Mouse (Mus musculus): ENCODE data around the gene Fam45a. TPM values are rescaled to one million over a fixed set of nuclear protein-coding genes. Genes with fewer than 3 reads are reported as not detected.

The Fam45a gene
- total RNA-seq (2021): 1 to 10 TPM; 7.7 to 9.3 TPM
- long read RNA-seq, experiment 1, partial matches to known transcripts: 0 of 6 reads
- long read RNA-seq, experiment 1, other reads (novel, unspliced or antisense): 2 of 6 reads
- long read RNA-seq, experiment 2, transcript Fam45a-201 (9 exons, 2,307 nt): major isoform, 7 of 14 reads
- long read RNA-seq, experiment 2, partial matches to known transcripts: 1 of 14 reads
- long read RNA-seq, experiment 2, other reads (novel, unspliced or antisense): 2 of 14 reads

DNA sequence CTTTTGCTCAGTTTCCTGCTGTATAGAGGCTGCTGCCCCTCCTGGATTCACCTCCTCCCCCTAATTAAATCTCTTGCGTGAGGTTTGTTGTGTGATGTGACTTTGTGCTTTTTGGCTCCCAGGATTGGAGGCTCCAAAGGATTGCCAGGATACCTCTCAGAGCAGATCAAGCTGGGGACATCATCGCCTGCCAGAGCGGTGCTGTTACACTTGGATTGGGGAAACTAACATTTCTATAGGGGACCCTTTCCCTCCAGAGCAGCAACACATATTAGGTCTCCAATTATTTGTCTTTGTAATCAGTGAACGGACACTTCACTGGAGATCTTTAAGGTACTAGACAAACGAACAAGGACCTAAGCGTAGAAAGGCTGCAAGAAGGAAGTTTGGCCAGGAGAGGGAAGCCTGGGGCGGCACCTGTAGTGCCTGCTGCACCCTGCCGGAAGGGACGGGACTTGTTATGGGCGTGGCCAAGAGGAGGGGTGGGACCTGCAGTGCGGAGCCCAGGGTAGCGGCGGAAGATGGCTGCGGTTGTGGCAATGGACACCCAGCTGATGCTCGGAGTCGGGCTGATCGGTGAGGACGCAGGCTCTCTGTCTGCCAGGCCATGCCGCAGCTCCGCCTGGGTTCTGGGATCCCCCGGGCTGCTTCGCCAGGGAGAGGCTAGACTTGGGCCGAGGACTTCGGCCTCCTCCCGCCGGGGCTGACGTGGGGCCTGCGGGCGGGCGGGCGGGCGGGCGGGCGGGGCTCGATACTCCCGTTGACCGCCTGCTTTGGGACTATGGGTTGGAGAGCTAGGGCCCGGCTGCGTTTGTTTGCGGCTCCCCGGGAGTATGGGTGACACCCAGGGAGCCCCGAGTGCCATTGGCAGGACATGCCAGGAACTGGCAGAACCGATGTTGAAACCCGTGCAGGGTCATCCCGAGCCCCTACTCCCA lies at the start of gene Fam45a:
TSS of gene Fam45a (plus strand) at position 488 of the 938 bp plus-strand sequence.
- DNase-seq: peak; percentile 93

DNA sequence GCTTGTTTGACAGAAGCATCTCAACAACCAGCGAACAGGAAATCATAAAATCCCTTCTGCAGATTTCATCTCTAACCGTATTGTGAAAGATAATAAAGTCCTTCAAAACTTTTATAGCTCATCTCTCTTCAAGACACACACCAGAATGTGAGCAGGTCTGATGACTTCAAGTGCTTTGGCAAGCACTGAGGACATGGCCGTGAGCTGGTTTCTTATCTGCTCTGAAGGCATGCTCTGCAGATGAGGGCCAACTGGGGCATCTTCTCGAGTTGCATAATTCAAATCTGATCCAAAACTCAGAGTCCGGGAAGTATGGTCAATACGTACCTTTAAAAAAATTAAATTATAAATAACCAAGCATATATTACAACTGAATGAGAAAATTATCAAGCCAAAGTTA lies 38.0 kb upstream of the Fam45a start:
- DNase-seq: no peak

DNA sequence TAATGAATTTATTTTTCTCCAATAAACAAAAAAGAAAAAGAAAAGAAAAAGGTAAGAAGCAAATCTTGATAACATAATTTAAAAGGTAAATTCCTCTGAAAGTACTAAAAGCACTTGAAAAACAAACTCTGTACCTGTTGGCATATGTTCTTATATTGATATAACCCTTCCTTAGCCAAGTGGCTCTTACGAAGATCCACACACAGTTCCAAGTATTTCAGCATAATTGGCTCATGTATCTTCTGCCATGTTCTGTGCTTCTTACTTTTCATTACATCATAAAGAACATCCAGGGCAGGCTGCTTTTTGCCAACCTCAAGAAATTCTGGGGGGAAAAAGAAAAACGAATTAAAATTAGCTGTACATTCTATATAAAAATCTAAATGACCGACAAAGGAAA lies 29.4 kb upstream of the Fam45a start:
- no peak for DNase-seq

DNA sequence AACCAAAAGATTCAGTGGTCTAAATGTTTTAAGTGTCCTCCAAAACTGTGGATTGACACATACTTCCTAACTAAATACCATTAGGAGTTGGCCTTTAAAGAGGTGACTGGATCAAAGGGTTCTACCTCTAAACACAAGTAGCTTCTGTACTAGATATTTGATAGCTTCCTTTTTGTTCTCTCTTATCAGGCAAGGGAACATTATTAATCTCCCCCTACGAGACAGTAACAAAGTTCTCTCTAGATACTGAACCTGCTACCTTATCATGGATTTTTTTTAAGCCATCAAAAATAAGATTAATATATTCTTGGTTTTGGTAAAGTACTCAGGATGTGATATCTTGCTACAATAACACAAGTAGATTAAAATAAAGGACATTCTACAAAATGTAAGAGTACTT lies 26.7 kb upstream of the Fam45a start:
- DNase-seq: no peak

DNA sequence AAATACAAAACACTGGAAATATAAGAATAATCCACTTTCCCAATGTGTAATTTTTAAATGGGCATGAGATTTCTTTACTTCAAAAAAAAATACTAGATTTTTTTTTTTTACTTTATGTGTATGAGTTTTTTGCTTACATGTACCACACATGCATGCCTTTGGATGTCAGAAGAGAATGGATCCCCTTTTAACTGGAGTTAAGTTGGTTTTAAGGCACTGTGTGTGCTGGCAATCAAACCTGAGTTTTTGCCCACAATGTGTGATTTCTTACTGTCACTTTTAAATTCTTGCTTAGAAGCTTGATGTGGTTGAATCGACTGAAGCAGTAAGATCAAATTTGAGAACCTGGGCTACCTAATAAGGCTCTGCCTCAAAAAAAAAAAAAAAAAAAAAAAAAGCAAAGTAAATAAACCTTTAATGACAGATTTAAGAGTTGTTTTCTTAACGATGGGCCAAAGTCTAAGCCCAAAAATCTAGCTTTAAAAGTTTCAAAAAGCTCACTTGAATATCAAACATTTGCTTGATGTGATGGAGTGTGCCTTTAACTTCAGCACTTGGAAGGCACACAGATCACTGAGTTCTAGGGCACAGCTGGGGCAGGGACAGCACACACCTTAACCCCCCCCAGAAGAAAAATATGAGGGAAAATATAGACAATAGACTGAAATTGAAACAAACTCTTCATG lies 23.8 kb upstream of the Fam45a start:
- DNase-seq: no peak

DNA sequence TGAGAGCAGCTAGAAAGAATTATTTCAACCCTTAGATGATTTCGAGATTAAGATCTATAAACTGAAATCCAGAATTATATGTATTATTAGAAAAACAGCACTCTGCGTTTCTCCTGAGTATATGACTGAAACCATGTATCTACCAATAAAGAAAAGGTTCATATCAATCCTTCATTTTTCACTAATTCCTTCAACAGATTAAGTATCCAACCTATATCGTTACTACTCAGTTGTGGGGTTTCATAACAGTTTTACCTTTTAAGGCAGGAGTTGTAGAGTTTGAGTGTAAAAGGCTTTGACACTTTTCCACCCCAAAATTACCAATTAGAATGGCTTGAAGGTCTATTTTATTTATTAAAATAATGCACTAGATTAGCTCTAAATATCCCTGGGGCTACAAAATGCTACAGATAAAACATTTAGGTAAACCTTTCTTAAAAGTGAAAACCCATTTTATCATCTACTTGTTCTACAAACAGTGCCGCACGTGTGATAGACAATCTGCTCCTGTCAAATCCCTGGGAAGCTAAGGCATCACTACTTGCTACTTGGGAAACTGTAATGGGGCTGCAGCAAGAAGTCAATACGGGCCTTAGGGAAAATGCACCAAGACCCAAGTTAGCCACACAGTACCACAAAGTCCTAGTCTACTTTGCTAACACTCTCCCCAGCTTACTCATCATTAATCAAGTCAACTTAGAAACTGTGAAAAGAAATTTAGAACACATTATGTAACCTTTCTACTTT lies 23.0 kb upstream of the Fam45a start:
- no peak for DNase-seq

DNA sequence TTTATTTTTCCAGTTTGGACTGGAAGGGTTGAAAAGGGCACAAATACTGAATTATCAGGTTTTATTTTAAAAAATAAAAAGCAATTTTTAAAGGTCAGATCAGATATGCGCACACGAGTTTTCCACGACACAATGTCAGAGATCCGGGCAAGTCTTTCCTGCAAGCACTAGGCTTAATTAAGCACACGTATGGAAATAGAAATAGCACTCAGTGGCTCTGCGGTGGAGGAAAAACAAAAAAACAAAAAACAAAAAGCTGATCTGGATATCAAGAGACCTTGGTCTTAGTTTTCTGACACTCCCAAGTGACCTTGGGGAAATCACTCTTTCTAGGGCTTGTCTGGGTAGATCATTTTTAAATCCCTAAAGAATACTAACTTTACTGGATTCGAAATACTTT lies 21.9 kb upstream of the Fam45a start:
- no peak for DNase-seq

DNA sequence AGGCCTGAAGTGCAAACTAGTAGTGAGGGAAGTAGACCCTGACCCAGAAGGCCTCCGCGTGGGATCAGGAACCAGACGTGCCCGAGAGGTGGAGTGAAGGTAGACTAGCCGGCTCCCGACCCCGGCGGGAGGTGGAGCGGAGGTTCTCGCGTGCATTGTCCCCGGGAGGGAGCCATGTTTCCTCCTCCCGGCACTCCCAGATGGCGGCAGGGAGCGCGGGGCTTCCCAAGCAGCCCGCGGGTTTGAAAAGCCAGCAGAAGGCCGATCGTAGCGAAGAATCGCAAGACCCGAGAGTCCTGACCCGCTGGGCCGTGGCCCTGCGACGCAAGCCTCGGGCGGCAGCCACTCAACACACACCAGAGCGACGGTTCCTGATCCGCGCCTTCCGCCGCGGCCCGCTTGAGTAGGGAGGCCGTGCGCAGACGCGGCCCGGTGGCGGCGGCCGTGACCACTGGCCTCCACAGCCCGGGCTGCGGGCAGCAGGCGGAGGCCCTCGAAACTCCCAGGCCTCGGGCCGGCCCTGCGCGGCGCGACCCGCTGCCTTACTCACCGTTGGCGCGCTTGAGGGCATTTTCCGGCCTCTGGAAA lies 21.4 kb upstream of the Fam45a start:
- DNase-seq: peak; percentile 31

DNA sequence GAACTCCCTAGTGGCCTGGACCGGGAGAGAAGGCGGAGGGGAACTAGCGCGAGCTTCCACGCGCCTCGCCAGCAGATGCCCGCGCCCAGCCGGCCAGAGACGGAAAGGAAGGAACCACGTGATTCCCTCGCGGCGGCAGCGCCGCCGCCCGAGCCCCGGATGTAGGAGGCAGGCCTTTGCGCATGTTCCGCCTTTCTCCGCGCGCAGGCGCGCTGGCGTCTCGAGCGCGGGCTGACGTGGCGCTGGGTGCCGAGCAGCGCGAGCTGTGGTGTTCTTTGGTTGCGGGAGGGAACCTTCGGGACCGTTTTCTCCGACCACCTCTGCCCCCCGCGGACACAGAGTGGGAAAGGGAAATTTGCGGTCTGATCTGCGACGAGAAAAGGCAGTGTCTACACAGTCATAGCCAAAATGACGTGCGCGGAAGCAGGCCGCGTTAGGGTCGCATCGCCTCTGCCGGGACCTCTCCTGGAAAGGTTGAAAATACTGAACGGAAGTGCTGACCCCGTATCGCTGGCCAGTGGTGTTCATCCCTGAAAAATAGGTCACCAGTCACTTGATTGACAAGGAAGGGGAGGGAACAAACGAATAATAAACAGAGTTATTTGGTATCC lies 20.7 kb upstream of the Fam45a start, which contains the start of gene Eif3a:
TSS of gene Eif3a (minus strand) at position 108 of the 611 bp plus-strand sequence.
- DNase-seq: peak; percentile 94

DNA sequence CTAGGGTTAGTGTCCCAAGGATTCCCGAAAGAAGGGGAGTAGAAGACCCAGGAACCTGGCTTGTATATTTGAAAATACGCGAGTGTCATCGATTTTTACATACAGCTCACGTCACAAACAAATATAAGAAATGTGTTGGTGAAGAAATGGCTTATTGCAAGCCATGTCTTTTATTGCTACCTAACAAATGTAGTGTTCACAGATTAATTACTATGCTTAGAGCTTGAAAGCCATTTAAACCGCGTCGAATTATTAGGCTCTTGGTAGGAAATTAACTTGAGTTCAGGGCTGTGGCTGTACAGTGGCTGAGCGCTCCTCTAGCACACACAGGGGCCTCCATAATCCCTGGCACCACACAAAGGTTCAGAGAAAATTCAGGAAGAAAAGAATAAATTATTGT lies 20.2 kb upstream of the Fam45a start:
- no peak for DNase-seq

DNA sequence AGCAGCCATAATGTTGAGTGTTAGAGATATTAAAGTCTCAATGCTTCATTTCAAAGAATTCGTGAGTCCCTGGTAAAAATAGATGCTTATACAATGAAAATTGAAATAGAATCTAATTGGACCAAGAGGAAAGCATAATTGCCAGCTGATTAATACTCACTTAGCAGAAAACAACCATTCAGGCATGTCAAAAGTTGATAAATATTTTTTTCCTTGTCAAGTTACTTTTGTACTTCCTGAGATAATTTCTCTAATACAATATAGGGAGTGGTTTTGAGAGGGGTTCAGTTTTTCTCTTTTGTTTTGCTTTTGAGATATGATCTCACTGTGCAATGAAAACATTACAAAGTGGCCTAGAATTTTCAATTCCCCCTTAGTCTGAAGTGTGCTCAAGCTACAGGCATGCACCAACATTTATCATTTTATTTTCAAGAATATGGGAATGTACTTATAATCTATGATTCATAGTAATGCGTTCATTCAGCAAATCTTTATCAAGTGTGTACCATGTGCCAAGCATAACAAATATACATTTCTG lies 18.1 kb upstream of the Fam45a start:
- DNase-seq: no peak

DNA sequence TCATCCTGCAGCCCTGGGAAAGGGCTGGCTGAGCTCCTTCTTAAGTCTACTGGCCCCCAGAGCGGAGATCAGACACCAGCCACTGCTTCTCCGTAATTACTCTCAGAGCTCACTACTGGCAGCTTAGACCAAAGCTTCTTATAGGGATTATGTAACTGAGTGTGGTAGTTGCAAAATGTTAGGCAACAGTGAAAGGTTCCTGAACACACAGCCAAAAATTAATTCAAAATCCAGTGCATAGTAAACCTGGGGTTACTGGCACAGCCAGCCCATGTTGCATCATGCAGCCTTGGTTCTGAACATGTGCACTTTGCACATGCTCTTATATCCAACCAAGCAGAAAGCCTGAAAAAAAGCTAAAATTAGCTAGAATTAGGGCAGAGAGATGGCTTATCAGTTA lies 16.1 kb upstream of the Fam45a start:
- no peak for DNase-seq

DNA sequence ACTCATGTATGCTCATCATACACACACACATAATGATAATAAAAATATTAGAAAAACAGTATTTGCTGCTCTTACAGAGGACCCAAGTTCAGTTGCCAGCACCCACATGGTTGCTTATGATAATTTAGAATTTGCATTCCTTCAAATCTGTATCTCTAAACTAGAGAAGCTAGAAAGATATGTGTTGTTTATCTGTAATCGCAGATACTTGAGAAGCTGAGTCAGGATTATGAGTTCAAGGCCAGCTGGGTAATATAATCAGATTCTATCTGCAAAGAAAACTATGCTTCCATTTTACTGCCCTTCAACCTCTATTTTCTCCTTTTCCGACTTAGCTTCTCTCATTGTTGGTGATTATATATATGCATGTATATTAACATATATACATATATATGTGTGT lies 14.0 kb upstream of the Fam45a start:
- no peak for DNase-seq

DNA sequence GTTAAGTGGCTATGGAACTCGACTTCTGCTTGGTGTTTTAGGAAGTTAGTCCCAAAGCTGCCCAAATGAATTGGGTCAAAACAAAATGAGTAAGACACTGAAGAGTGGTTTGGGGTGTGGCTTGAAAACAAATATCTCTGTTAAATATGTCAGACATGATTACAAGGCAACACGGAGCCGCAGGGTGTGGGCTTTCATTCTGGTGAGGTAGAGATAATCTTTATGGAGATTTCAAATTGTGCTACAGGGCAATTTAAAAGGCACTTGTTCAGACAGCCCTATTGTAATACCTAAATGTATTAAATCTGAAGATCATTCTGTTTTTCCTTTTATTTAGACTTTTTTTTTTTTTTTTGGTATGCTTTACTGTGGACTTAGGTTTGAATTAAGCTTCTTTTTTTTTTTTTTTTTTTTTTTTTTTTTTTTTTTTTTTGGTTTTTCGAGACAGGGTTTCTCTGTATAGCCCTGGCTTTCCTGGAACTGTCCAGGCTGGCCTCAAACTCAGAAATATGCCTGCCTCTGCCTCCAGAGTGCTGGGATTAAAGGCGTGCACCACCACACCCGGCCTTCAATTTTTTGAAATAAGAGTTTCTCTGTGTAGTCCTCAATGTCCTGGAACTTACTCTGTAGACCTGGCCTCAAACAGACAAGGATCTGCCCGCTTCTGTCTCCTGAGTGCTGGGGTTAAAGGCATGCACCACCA lies 11.4 kb upstream of the Fam45a start:
- DNase-seq: no peak

DNA sequence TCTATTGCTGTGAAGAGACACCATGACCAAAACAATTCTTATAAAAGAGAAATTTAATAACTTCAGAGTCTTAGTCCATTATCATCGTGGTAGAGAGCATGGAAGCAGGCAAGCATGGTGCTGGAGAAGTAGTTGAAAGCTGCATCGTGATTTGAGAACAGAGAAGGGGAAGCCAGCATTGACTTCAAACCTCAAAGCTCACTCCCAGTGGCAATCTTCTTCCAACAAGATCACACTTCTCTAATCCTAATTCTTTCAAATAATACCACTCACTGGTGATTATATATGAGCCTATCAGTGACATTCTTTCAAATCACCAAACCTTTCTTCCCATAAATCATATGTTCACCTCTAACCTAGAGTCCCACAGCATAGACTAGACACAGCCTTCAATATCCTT lies 6.5 kb upstream of the Fam45a start:
- no peak for DNase-seq

DNA sequence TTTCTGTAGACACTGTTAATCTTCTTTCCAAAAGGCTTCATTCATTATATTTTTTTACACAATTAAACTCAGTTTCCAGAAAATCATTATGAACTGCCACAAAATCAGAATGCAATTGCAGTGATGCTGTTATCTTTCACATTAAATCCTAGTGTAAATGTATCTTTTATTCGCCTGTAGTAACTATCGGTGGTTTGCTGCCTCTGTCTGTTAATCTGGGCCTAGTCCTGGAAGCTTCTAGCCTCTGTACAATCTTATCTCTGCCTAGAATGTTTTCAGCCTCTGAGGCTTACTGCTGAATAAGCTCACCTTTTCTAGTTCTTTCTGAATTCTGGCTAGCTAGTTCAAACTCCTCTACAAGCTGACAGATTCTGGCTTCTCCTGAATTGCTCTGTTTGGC lies 1.5 kb upstream of the Fam45a start:
- DNase-seq: no peak

DNA sequence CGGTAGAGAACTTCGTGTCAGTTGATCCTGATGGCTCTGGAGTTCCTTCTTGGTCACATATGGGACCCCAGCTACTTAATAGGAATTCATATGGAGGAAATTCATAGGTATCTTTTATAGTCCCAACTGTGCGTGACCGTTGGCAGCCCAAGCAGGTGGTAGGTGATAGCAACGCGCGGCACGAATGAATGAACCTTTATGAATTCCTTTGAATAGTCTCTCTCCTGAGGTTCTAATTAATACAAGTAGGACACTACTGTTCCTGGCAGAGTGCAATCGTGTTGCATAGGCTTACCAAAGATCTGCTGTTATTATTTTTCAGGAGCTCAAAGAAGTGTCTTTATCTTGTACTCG lies 628 bp downstream of the Fam45a start:
- DNase-seq: no peak

DNA sequence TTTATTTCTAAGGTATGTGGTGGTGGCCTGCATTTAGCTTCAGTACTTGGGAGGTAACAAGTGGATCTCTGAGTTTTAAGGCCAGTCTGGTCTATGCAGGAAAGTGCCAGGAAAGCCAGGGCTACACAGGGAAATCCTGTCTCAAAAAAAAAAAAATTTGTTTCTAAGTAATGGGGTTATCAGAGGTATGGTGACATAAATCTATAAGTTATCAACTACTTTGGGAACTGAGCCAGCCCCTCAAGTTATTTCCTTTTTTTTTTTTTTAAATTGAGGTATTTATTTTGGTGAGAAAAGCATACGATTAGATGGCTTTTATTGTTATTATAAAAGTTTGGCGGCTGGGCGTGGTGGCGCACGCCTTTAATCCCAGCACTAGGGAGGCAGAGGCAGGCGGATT lies 1.7 kb downstream of the Fam45a start:
- no peak for DNase-seq

DNA sequence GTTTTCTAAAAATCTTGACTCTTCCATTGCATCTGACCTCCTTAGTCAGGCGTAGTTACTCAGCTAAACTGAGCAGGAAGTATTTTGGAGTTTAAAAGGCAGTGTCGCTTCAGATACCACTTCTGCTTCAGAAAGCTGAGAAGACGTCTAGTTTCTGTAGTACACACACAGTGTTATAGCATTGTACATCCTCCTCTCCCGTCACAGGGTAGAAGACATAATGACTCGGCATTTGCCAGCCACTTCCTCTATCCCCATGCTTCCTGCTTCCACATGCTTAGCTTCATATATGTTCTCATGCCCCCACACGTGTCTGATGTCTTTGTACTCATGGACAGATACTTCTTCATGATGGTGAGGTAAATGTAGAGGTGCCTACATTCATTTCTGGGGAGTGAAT lies 7.3 kb downstream of the Fam45a start:
- DNase-seq: no peak

DNA sequence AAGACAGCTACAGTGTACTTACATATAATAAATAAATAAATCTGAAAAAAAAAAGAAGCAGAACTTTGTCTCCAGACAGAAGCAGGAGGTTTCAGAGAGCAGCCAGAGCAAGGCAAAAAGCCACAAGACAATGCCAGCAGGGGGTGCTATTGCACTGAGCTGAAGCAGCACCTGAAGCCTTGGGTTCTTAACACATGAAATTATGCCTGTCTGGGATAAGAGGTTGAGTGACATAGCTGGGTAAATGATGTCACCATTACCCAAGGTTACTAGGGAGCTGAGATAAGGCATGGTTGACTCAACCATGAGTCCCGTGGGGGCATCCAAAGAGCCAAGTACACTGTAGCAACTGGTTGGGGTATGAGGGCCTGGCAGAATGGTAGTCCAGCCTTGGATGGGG lies 26.4 kb downstream of the Fam45a start:
- peak; percentile 23 for DNase-seq

DNA sequence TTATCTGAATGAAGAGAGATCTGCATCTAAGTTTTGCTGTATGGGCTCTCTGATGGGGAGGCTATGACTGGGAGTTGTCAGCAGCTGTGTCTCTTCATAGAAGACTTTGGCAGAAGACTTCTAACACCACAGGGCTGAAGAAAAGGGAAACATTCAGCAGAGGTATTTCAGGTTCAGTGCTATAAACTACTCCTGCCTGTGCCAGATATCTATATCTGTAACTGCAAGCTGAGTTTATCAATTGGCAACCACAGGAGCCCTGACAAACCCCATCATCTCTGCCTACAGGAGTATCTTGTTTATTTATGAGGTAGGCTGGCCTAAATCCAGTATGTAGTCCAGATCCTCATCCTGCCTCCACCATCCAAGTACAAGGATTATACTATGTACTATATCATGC lies 31.9 kb downstream of the Fam45a start:
- no peak for DNase-seq

Measured in gastrocnemius, postnatal 25 days (tissue).